Mouse (Mus musculus) liver, embryonic 14.5 days (tissue): ENCODE data around the gene Ap5s1.

Experiments used
- CTCF ChIP-seq: IDR thresholded peaks from 2 replicates; pipeline ENCODE4 v1.5.1; 2016; ENCODE audit warnings: antibody characterized with exemption, low read depth, control low read depth
- EP300 ChIP-seq: IDR thresholded peaks from 2 replicates; pipeline ENCODE4 v1.6.1; 2016; ENCODE audit warnings: antibody characterized with exemption, low read depth

GRCm38 (mm10) chr2:131172322-131172721 is 34.6 kb upstream of the Ap5s1 start:
- TF ChIP-seq CTCF: no peak
- TF ChIP-seq EP300: no peak
